Mouse (Mus musculus) midbrain, postnatal 0 days (tissue): Measurements from ENCODE around the gene Dpp7. TPM values are rescaled to one million over a fixed set of nuclear protein-coding genes. Genes with fewer than 3 reads are reported as not detected.

Experiments
- ATAC-seq: fragments of 200-750 bp; cut with Nextera tagmentation; 2 replicates; pipeline ENCODE4 v1.8.0; 2017; ENCODE audit warnings: moderate number of reproducible peaks, mild to moderate bottlenecking, moderate TSS enrichment, moderate library complexity; ENCODE audit not compliant: low FRiP score
- DNase-seq: peaks from one replicate; pipeline ENCODE4 v3.0.0-alpha.2; 2015; ENCODE audit warnings: low spot score
- H3K27ac ChIP-seq: fragments of 300-500 bp; sonication (generic); 2 replicates; pipeline ENCODE4 v1.5.1; 2014; ENCODE audit warnings: low read depth, mild to moderate bottlenecking, low read length, mixed read lengths
- H3K27me3 ChIP-seq: fragments of 300-500 bp; sonication (generic); 2 replicates; pipeline ENCODE4 v1.6.1; 2014; ENCODE audit warnings: low read length, control low read depth, mixed read lengths; ENCODE audit not compliant: insufficient read depth
- H3K36me3 ChIP-seq: fragments of 300-500 bp; sonication (generic); 2 replicates; pipeline ENCODE4 v1.6.1; 2014; ENCODE audit warnings: low read length, control low read depth, mixed read lengths; ENCODE audit not compliant: insufficient read depth
- H3K4me1 ChIP-seq: fragments of 300-500 bp; sonication (generic); 2 replicates; pipeline ENCODE4 v1.6.1; 2014; ENCODE audit warnings: mild to moderate bottlenecking, control low read depth, antibody characterized with exemption, low read length, mixed read lengths; ENCODE audit not compliant: insufficient read depth
- H3K4me2 ChIP-seq: fragments of 300-500 bp; sonication (generic); 2 replicates; pipeline ENCODE4 v1.6.1; 2014; ENCODE audit warnings: low read depth, mild to moderate bottlenecking, low read length, mixed read lengths; ENCODE audit not compliant: poor library complexity, severe bottlenecking
- H3K4me3 ChIP-seq: fragments of 300-500 bp; sonication (generic); 2 replicates; pipeline ENCODE4 v1.5.1; 2014; ENCODE audit warnings: low read depth, mild to moderate bottlenecking, low read length, moderate library complexity
- H3K9ac ChIP-seq: fragments of 300-500 bp; sonication (generic); replicated peaks from 2 replicates; pipeline ENCODE4 v1.6.1; 2014; ENCODE audit warnings: mild to moderate bottlenecking, low read length, moderate library complexity, mixed read lengths; ENCODE audit not compliant: poor library complexity, severe bottlenecking
- H3K9me3 ChIP-seq: fragments of 300-500 bp; sonication (generic); 2 replicates; pipeline ENCODE4 v1.6.1; 2016; ENCODE audit warnings: low read length, control low read depth
- CTCF ChIP-seq: IDR thresholded peaks from 2 replicates; pipeline ENCODE4 v1.5.1; 2016; ENCODE audit warnings: antibody characterized with exemption, mild to moderate bottlenecking
- WGBS: fragments of 180-500 bp; shearing (Covaris S2); extraction: QIAGEN DNeasy Blood & Tissue Kit; methylation state at CpG from one replicate; pipeline ENCODE4 v1.1.7; 2014; 5-methylcytosine and 5-hydroxymethylcytosine counted together
- polyA plus RNA-seq: library from polyadenylated mRNA; unstranded; fragments of >200 nt; fragmentation: Nextera tagmentation; extraction: Ambion mirVana; gene quantifications from 2 replicates; pipeline ENCODE4 v1.2.1, GENCODE M21; 2015
- total RNA-seq: library from RNA; depleted of rRNA; stranded (reverse); fragments of >200 nt; gene quantifications from 2 replicates; pipeline ENCODE4 v1.2.3, GENCODE M21; 2014

The Dpp7 gene
- total and polyA plus RNA-seq, 2 experiments from 2014 or later: 14.9 to 22.7 TPM

GRCm38 (mm10) chr2:25400291-25400690, 44.1 kb upstream of the Dpp7 start:
- H3K4me3 ChIP-seq: peak overlapping the region; percentile 26
- no peak overlapping the region for H3K9ac ChIP-seq
- H3K27me3 ChIP-seq: peaks cover 32% of the 10 kb centered on the region
- peaks cover 20% of the 10 kb centered on the region for H3K4me1 ChIP-seq
- peak overlapping the region; percentile 56 for H3K4me2 ChIP-seq
- 21% methylated on average over 16 of the region's 16 CpGs for WGBS
- ATAC-seq (no peak), DNase-seq (no peak)
- no peak overlapping the region for H3K27ac ChIP-seq
- H3K9me3 ChIP-seq: no peaks in the 10 kb centered on the region
- TF ChIP-seq CTCF: no peak
- H3K36me3 ChIP-seq: no peaks in the 10 kb centered on the region

- ATAC-seq (no peak), DNase-seq (no peak)
- no peak within 1 kb of the TSS for H3K4me3 ChIP-seq
- H3K4me2 ChIP-seq: no peak within 1 kb of the TSS
- H3K36me3 ChIP-seq: no peaks in the 10 kb centered on the region
- no peak for TF ChIP-seq CTCF
- 77% methylated on average over 8 of the region's 8 CpGs for WGBS
- peaks cover 40% of the 10 kb centered on the region for H3K27me3 ChIP-seq
- peaks cover 15% of the 10 kb centered on the region for H3K4me1 ChIP-seq
- no peak within 1 kb of the TSS for H3K9ac ChIP-seq
- no peaks in the 10 kb centered on the region for H3K9me3 ChIP-seq
- no peak within 1 kb of the TSS for H3K27ac ChIP-seq
Measured at GRCm38 (mm10) chr2:25399051-25399450, 42.9 kb upstream of the Dpp7 start, which contains the start of gene Npdc1. Gene Npdc1, plus strand, starts transcription at chr2:25399351.

- no peak for ATAC-seq
- H3K9ac ChIP-seq: no peak overlapping the region
- no peak for TF ChIP-seq CTCF
- peaks cover 13% of the 10 kb centered on the region; the same call in 1 of the 2 replicates for H3K4me1 ChIP-seq
- H3K4me2 ChIP-seq: no peak overlapping the region
- no peak overlapping the region for H3K27ac ChIP-seq
- no peak overlapping the region for H3K4me3 ChIP-seq
- H3K27me3 ChIP-seq: peaks cover 40% of the 10 kb centered on the region
- no peaks in the 10 kb centered on the region for H3K9me3 ChIP-seq
- WGBS: 92% methylated on average over 7 of the region's 7 CpGs
- H3K36me3 ChIP-seq: no peaks in the 10 kb centered on the region
- no peak for DNase-seq
Measured at GRCm38 (mm10) chr2:25398065-25398464, 41.9 kb upstream of the Dpp7 start.

GRCm38 (mm10) chr2:25397010-25397409, 40.9 kb upstream of the Dpp7 start:
- TF ChIP-seq CTCF: no peak
- H3K27me3 ChIP-seq: peaks cover 40% of the 10 kb centered on the region
- H3K9ac ChIP-seq: no peak overlapping the region
- H3K36me3 ChIP-seq: no peaks in the 10 kb centered on the region
- H3K9me3 ChIP-seq: no peaks in the 10 kb centered on the region
- no peak overlapping the region for H3K4me3 ChIP-seq
- H3K27ac ChIP-seq: no peak overlapping the region
- 60% methylated on average over 1 of the region's 1 CpGs for WGBS
- ATAC-seq: no peak
- peaks cover 13% of the 10 kb centered on the region; the same call in 1 of the 2 replicates for H3K4me1 ChIP-seq
- DNase-seq: no peak
- H3K4me2 ChIP-seq: no peak overlapping the region

GRCm38 (mm10) chr2:25396597-25396983, 40.4 kb upstream of the Dpp7 start:
- ATAC-seq: no peak
- no peaks in the 10 kb centered on the region for H3K36me3 ChIP-seq
- H3K27me3 ChIP-seq: peaks cover 40% of the 10 kb centered on the region
- no peak for TF ChIP-seq CTCF
- H3K27ac ChIP-seq: no peak overlapping the region
- WGBS: 27% methylated on average over 3 of the region's 3 CpGs
- H3K4me3 ChIP-seq: peak overlapping the region; percentile 34
- DNase-seq: peak; percentile 36
- H3K4me2 ChIP-seq: peak overlapping the region; percentile 62
- H3K4me1 ChIP-seq: peaks cover 13% of the 10 kb centered on the region; the same call in 1 of the 2 replicates
- no peak overlapping the region for H3K9ac ChIP-seq
- H3K9me3 ChIP-seq: no peaks in the 10 kb centered on the region

- ATAC-seq: no peak
- peak within 1 kb of the TSS; percentile 34 for H3K4me3 ChIP-seq
- peak; percentile 44 for TF ChIP-seq CTCF
- no peaks in the 10 kb centered on the region for H3K36me3 ChIP-seq
- no peak within 1 kb of the TSS; the same call in 1 of the 2 replicates for H3K9ac ChIP-seq
- WGBS: 2% methylated on average over 57 of the region's 57 CpGs
- peak within 1 kb of the TSS; percentile 62 for H3K4me2 ChIP-seq
- H3K9me3 ChIP-seq: no peaks in the 10 kb centered on the region
- 0 out of 2 replicates have a peak within 1 kb of the TSS, but pooled peaks have one; percentile 19 for H3K27ac ChIP-seq
- peaks cover 40% of the 10 kb centered on the region for H3K27me3 ChIP-seq
- peaks cover 13% of the 10 kb centered on the region; the same call in 1 of the 2 replicates for H3K4me1 ChIP-seq
- DNase-seq: peak; percentile 69
Measured at GRCm38 (mm10) chr2:25395721-25396596, 39.8 kb upstream of the Dpp7 start, which contains the start of gene Entpd2. Gene Entpd2, plus strand, starts transcription at chr2:25395874.
